Mouse (Mus musculus) ovary, adult 18-20 months (tissue): ENCODE measurements around the gene Hist1h4c.
"Not testable (repeated sequence)": the region's sequence is repeated elsewhere in the genome, so short reads cannot be mapped to it uniquely, and the experiment has no call there.

ENCODE experiments used
- DNase-seq: peaks from one replicate; pipeline ENCODE4 v3.0.0; 2022; ENCODE audit warnings: low spot score, mixed read lengths

Gene Hist1h4c

DNA sequence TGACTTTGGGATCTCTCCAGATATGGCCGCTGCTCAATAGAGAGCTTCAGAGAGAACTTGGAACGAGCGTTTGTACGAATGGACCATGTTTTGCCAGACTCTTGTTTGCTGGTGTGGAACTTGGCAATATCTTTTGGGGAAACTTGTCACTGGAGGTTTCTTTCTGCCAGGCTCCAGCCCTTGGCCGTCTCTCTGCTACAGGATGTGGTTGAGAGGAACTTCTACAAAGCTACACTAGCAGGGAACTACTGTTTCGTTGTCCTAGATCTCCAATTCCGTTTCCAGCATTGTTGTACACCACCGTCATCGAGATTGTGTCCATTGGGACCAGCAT is 30.9 kb upstream of the Hist1h4c start:
- DNase-seq = no peak

GRCm38 (mm10) chr13:23728472-23729191 is 30.4 kb upstream of the Hist1h4c start:
- DNase-seq = no peak

GRCm38 (mm10) chr13:23725213-23725612 is 27.0 kb upstream of the Hist1h4c start:
- no peak for DNase-seq

DNA sequence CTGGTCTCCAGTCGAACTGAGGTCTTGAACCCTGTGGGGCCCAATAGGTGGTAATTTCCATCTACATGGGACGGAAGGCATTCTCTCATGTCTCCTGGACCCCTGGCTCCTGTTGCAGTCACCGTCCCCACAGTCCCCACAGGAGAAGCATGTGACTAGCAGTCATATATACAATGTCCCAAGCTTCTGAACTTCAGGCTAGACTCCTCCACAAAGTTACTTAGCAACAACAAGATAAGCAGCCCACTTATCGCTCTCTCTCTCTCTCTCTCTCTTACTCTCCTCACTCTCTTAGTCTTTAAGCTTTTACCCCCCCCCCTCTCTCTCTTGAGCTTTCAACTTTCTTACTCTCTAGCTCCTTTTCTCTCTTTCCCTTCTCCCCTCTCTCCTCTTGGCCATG is 26.0 kb upstream of the Hist1h4c start:
- no peak for DNase-seq

GRCm38 (mm10) chr13:23717593-23718245 is 19.5 kb upstream of the Hist1h4c start:
- DNase-seq = not testable (repeated sequence)

DNA sequence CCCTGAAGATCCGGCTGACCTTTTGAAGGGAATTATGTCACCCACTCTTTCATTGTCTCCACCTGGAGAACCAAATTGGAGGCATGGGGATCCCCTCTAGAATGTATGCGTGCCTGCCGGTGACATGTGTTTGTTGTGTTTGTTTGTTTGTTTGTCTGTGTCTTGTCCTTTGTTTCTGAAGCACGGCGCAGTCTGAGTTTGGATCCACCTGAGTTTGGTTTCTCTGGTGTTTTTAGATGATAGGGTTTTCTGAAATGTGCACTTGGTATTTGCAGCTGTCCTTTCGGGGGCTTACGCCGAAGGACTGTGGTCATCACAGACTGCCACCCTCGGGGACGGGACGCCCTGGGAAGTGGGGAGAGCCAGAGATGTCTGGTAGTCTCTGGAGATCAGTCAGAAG is 18.9 kb upstream of the Hist1h4c start:
- DNase-seq = no peak

DNA sequence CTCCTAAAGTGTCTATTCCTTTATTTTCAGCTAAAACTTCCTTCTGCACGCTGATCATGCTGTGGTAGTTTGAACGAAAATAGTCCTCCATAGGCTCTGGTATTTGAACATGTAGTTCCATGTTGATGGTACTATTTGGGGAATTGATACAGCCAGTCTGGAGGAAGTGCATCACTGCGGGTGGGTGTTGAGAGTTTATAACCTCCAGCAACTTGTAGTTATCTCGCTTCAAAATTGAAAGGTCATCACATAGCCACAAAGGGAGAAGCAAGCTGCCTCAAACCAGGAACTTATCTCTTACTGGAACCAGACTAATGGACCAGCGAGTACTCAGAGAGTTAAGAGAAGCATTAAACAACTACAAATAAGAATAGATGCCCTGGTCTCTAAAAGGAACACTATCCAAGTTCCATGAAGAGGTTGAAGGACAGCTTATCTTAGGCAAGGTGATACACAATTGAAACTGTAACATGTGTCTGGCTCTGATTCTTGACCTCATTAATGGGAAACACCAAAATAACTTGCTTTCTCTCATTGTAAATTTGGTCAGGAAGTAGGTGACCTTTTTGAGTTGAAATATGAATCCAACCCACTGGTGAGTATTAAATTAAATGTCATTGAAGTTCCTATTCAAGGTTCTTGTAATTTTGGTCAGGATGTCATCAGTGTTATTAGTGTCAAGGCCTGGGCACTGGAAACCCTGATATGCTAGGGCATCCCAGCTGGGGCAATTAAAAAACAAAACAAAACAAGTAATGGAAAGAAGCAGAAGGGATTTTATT is 18.2 kb upstream of the Hist1h4c start:
- no peak for DNase-seq

- DNase-seq = no peak
Measured at GRCm38 (mm10) chr13:23710374-23711089, 12.3 kb upstream of the Hist1h4c start, which contains the start of gene Hfe. Gene Hfe, minus strand, starts transcription at chr13:23710854.

DNA sequence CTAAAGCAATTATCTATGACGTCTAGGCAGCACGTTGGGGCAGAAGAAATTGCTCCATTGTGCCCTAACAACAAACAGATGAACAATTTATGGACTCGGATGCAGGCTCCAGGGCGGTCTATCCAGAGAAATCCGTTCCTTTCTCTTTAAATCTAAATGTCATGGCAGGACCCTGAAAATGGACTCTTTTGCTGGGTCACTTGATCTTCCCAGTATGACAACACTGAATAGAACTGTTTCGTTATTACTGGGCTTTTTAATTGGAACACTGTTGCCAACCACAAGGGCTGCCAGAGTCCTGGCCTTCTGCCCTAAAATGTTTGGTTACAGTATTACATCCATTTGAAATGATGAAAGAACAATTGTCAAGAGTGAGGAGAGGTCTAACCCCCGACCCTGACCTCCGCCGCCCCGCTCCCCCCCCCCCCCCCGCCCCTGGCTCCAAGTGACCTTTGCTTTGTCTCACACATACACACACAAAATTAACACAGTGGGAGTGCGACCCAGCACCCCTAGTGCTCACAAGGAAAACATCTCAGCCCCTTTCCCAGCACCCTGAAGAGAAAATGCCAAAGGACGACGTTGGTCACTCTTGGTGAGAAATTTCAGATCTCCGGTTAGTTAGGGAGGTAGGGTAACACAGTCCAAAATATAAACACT is 11.6 kb upstream of the Hist1h4c start:
- DNase-seq = no peak

DNA sequence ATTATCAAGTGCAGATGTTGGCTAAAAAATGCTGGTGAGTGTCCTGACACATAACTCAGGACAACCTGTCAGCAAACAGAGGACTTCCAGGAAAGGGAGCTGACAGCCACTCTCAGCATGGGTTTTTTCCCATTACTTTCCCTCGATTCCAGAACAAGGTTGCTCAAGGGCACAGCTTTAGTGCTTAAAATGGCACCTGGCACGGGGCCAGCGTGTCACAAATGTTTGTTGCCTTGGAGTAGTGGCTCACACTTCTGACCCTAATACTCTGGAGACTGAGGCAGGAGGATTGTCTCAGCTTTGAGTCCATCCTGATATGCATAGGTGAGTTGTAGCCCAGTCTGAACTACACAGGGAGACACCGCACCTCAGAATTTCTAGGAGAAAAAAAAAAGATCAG is 10.4 kb upstream of the Hist1h4c start:
- no peak for DNase-seq

DNA sequence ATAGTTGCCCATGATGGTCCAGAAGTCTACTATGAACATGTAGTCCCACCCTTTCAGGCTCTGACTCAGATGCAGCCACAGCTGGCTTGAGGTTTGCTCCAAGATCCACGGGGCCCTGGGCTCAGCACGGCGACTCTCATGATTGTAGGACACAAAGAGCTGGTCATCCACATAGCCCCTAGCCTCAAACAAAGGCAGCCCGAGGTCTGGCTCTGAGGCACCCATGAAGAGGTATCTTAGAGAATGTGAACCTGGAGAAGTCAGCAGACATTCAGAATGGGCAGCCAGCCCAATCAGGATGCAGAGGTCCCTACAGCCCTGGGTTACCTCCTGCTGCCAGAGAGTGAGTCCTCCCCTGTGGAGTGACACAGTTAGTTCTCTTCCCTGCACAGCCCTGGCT is 9.8 kb upstream of the Hist1h4c start:
- no peak for DNase-seq

- DNase-seq = no peak
Measured at GRCm38 (mm10) chr13:23706771-23707170, 8.5 kb upstream of the Hist1h4c start.

GRCm38 (mm10) chr13:23705751-23706356 is 7.6 kb upstream of the Hist1h4c start:
- DNase-seq = no peak

DNA sequence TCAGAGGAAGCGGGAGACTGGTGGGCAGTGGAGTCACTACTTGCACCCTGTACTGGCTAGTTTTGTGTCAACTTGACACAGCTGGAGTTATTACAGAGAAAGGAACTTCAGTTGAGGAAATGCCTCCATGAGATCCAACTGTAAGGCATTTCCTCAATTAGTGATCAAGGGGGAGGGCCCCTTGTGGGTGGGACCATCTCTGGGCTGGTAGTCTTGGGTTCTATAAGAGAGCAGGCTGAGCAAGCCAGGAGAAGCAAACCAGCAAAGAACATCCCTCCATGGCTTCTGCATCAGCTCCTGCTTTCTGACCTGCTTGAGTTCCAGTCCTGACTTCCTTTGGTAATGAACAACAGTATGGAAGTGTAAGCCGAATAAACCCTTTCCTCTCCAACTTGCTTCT is 4.5 kb upstream of the Hist1h4c start:
- DNase-seq = not testable (repeated sequence)

- no peak for DNase-seq
Measured at GRCm38 (mm10) chr13:23702220-23702619, 4.0 kb upstream of the Hist1h4c start.

DNA sequence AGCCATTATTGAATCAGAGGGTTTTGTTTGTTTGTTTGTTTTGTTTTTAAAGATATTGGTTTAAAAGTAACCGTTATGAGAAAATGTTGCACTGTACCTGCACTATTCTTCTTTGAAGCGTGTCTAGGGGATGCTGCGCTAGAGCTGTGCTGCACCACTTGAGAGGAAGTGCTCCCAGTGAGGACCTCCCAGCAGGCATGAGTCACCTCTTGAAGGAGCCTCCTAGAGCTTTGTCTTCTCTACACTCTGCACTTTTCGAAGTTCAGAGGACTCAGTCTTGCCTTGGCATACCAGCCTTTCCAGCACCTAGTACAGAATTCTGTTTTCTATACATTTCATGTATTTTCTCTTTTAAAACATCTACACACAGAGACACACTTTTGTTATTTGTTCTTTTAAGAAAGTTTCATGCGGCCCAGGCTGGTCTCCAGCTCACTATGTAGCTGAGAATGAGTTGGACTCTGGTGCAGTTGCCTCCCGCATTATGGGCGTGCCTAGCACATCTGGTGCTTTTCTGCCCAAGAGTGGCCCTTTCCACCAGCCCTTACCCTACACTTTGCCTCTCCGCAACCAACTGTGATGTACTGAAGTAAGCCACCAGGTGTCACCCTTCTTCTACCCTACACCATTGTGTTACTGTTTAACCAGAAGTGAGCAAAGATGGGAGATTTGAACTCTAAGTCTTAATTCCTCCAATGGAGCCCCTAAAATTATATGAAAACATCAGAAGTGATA is 2.7 kb upstream of the Hist1h4c start:
- peak; percentile 48 for DNase-seq

DNA sequence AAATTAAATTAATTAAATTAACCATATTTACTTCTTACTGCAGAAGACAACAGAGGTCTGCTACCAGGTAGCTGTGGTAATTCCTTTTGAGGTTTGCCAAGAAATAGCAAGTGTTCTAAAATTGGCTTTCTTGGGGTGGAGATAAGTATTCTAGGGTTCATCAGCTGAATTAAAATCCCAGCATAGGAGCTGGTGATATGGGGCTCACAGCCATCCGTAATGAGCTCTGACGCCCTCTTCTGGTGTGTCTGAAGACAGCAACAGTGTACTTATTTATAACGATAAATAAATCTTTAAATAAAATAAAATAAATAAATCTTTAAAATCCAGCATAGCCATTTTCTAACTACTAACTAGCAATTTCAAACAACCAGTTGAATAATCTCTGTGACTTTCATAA is 1.5 kb upstream of the Hist1h4c start:
- no peak for DNase-seq

- DNase-seq = no peak
Measured at GRCm38 (mm10) chr13:23698996-23699395, 742 bp upstream of the Hist1h4c start.

DNA sequence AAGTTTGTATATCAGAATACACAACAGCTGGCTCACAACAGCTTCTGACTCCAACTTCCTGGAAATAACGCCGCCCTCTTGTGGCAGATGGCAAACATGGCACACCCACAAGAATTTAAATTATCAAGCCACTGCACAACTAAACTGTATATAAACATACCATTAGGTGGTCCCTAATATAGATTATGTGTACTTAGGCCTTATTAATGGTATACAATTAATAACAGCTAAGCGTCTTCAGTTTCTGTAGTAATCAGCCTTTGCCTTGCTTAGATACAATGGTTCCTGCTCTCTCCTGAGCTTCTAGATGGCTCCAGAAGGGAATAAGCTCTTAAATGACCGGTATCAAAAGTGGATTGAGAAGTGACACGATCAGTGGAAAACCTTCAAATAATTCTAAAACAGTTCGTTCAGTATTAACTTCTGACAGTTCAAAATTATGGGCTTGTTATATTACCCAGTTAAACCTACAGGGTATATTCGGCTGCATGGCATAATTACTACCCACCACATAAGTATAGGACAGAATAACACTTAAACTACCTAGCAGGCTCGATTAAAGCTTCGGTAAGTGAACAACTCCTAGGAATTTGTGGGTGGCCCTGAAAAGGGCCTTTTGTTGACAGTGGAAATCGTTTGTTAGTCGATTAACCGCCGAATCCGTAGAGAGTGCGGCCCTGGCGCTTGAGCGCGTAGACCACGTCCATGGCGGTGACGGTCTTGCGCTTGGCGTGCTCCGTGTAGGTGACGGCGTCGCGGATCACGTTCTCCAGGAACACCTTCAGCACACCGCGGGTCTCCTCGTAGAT is 559 bp downstream of the Hist1h4c start:
- DNase-seq = no peak

DNA sequence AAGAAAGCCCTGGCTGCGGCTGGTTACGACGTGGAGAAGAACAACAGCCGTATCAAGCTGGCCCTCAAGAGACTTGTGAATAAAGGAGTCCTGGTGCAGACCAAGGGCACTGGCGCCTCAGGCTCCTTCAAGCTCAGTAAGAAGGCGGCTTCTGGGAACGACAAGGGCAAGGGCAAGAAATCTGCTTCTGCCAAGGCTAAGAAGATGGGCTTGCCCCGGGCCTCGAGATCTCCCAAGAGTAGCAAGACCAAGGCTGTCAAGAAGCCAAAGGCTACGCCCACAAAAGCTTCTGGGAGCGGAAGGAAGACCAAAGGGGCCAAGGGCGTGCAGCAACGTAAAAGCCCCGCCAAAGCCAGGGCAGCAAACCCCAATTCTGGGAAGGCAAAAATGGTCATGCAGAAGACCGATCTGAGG is 2.2 kb downstream of the Hist1h4c start:
- DNase-seq = peak; percentile 64
